Mouse (Mus musculus) CH12.LX (cell line): Measurements from ENCODE around the gene Recql.

ENCODE experiments used
- CTCF ChIP-seq, 2 experiments: IDR thresholded peaks in 1 of 2; conservative IDR thresholded peaks in 1 of 2; 2 replicates each; pipeline ENCODE4 v1.5.1; 2011 to 2012; ENCODE audit warnings: low read depth in 2 of 2, low read length in 2 of 2, improper control_type of control experiment in 1 of 2, inconsistent platforms in 1 of 2, mild to moderate bottlenecking in 1 of 2, moderate library complexity in 1 of 2
- E2F4 ChIP-seq: IDR thresholded peaks from 2 replicates; pipeline ENCODE4 v1.6.1; 2011; ENCODE audit warnings: low read depth, low read length, improper control_type of control experiment; ENCODE audit not compliant: insufficient replicate concordance
- EP300 ChIP-seq: IDR thresholded peaks from 2 replicates; pipeline ENCODE4 v1.6.1; 2011; ENCODE audit warnings: low read length, improper control_type of control experiment
- HCFC1 ChIP-seq: IDR thresholded peaks from 2 replicates; pipeline ENCODE4 v1.6.1; 2012; ENCODE audit warnings: low read depth, mild to moderate bottlenecking, inconsistent platforms, low read length, improper control_type of control experiment
- KAT2A ChIP-seq: IDR thresholded peaks from 2 replicates; pipeline ENCODE4 v1.6.1; 2012; ENCODE audit warnings: low read length, improper control_type of control experiment, inconsistent platforms; ENCODE audit not compliant: insufficient replicate concordance
- MAFK ChIP-seq: IDR thresholded peaks from 2 replicates; pipeline ENCODE4 v1.6.1; 2011; ENCODE audit warnings: low read length, improper control_type of control experiment; ENCODE audit not compliant: insufficient replicate concordance
- MAX ChIP-seq: IDR thresholded peaks from 2 replicates; pipeline ENCODE4 v1.6.1; 2011; ENCODE audit warnings: low read length, improper control_type of control experiment
- NELFE ChIP-seq: IDR thresholded peaks from 2 replicates; pipeline ENCODE4 v1.6.1; 2011; ENCODE audit warnings: low read depth, low read length, improper control_type of control experiment
- POLR2A ChIP-seq: IDR thresholded peaks from 2 replicates; pipeline ENCODE4 v1.6.1; 2011; ENCODE audit warnings: low read depth, mild to moderate bottlenecking, improper control_type of control experiment, low read length
- POLR2AphosphoS2 ChIP-seq: IDR thresholded peaks from 2 replicates; pipeline ENCODE4 v1.6.1; 2011; ENCODE audit warnings: low read depth, low read length, improper control_type of control experiment
- RAD21 ChIP-seq: IDR thresholded peaks from 2 replicates; pipeline ENCODE4 v1.6.1; 2011; ENCODE audit warnings: low read depth, mild to moderate bottlenecking, low read length, improper control_type of control experiment, moderate library complexity
- USF1 ChIP-seq: IDR thresholded peaks from 2 replicates; pipeline ENCODE4 v1.6.1; 2014; ENCODE audit warnings: low read depth, mild to moderate bottlenecking, inconsistent platforms, low read length, improper control_type of control experiment

- TF ChIP-seq MAFK (no peak), POLR2A (no peak), CTCF (conservative IDR thresholded peaks at IDR 0.05 in 1 of 2, IDR thresholded peaks at IDR 0.05 in 1 of 2; ENCODE audit: low read depth in 2 of 2, low read length in 2 of 2) (no peak), HCFC1 (no peak), E2F4 (no peak), EP300 (no peak), USF1 (no peak), RAD21 (no peak), POLR2AphosphoS2 (no peak), KAT2A (no peak), NELFE (no peak), MAX (no peak)
These were observed 2.2 kb upstream of the Recql start for GRCm38 (mm10) chr6:142389101-142389500.
